Mouse (Mus musculus) cerebellum, adult 2 months (tissue): ENCODE data around the gene Ppp2r3a. TPM values are rescaled to one million over a fixed set of nuclear protein-coding genes. Genes with fewer than 3 reads are reported as not detected.

Source experiments
- DNase-seq, 2 experiments: peaks; one replicate each; pipeline ENCODE4 v3.0.0; 2021
- H3K27ac ChIP-seq: fragments of 200-500 bp; 2 replicates; pipeline ENCODE4 v1.5.1; 2012; ENCODE audit warnings: low read length, control low read depth, inconsistent platforms; ENCODE audit not compliant: insufficient read depth
- H3K27me3 ChIP-seq: fragments of 200-500 bp; 2 replicates; pipeline ENCODE4 v1.6.1; 2012; ENCODE audit warnings: inconsistent platforms, mild to moderate bottlenecking, low read length, moderate library complexity; ENCODE audit not compliant: control insufficient read depth, insufficient read depth
- H3K4me1 ChIP-seq: fragments of 200-500 bp; 2 replicates; pipeline ENCODE4 v1.6.1; 2011; ENCODE audit warnings: low read length; ENCODE audit not compliant: control insufficient read depth, insufficient read depth
- H3K4me3 ChIP-seq: fragments of 200-500 bp; replicated peaks from 2 replicates; pipeline ENCODE3; 2011; ENCODE audit warnings: mild to moderate bottlenecking, low read depth, low read length, control low read depth; ENCODE audit not compliant: insufficient read depth
- CTCF ChIP-seq: fragments of 200-500 bp; IDR thresholded peaks from 2 replicates; pipeline ENCODE4 v1.5.1; 2011; ENCODE audit warnings: low read depth, mild to moderate bottlenecking, control low read depth, low read length, moderate library complexity, borderline replicate concordance; ENCODE audit not compliant: insufficient read depth
- POLR2A ChIP-seq: fragments of 200-500 bp; IDR thresholded peaks from 2 replicates; pipeline ENCODE4 v1.6.1; 2011; ENCODE audit warnings: low read length, control low read depth, borderline replicate concordance; ENCODE audit not compliant: insufficient read depth
- WGBS: fragments of 180-500 bp; shearing (Covaris S2); methylation state at CpG from one replicate; pipeline ENCODE4 v1.1.7; 2018; 5-methylcytosine and 5-hydroxymethylcytosine counted together
- polyA plus RNA-seq: library from polyadenylated mRNA; depleted of rRNA; stranded (reverse); fragments of >200 nt; gene quantifications from 2 replicates; pipeline ENCODE4 v1.2.3, GENCODE M21; 2012

Ppp2r3a gene
- polyA plus RNA-seq, 1 experiment = 18.8 TPM

DNA sequence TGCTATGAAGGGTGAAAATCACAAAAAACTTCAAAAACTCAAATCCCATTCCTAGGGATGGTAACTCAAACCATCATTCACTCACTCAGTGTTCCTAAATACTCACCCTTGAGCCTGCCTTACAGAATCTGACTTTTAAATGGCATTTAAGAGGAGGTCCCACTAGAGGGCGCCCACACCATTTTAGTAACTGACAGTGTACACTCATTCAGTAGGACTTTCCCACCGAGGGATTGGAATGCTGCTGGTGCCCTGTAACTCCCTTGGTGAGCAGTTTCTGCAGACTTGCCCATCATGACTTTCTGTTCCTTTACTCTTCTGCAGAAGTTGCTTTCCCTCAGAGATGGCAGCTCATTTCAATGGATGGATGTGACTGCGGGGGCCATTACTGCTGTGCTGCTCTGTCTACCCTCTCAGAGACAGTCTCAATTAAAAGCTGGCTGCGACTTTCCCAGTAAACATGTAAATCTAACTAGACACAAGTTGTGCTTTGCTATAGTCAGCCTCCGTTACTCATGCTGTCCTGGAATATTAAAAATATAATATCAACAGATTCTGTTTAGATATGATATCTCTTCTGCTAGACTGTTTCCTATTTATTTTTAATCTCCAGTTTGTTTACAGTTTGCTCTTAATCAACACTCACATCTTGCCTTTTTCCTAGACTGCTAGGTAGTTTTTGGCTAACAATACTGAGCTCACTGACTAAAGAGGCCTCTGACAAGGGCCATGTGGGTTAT is 69.5 kb downstream of the Ppp2r3a start:
- peak; percentile 68 to 77 for DNase-seq
- Histone ChIP-seq H3K27me3 (no peaks in the 10 kb centered on the region), H3K4me1 (peaks cover 3% of the 10 kb centered on the region; the same call in 1 of the 2 replicates), H3K4me3 (no peak overlapping the region), H3K27ac (no peak overlapping the region)
- TF ChIP-seq CTCF = peak; percentile 52; the same call in 1 of the 2 replicates
- no peak for TF ChIP-seq POLR2A
- WGBS = 36% methylated on average over 5 of the region's 5 CpGs

DNA sequence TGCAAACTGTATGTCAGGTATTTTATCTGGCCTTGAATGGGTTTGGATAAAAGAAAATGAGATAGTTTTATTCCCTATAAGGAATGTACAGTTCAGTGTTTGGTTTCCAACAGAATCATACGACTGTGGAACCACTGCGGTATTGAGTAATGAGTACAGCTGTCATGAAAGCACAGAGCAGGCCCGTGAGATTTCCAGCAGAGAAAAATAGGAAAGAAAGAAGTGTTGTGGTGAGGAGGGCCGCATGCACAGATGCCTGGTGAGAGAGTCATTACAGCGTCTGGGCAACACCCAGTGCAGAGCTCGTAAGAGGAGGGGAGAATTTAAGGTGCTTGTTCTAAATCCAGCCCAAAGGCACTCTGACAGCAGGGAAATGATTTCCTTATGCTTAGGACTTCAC is 70.3 kb downstream of the Ppp2r3a start:
- no peak overlapping the region for H3K27ac ChIP-seq
- H3K4me3 ChIP-seq = no peak overlapping the region
- no peaks in the 10 kb centered on the region for H3K27me3 ChIP-seq
- H3K4me1 ChIP-seq = peaks cover 3% of the 10 kb centered on the region; the same call in 1 of the 2 replicates
- no peak for TF ChIP-seq POLR2A
- no peak for TF ChIP-seq CTCF
- 77% methylated on average over 6 of the region's 6 CpGs for WGBS
- DNase-seq = no peak

DNA sequence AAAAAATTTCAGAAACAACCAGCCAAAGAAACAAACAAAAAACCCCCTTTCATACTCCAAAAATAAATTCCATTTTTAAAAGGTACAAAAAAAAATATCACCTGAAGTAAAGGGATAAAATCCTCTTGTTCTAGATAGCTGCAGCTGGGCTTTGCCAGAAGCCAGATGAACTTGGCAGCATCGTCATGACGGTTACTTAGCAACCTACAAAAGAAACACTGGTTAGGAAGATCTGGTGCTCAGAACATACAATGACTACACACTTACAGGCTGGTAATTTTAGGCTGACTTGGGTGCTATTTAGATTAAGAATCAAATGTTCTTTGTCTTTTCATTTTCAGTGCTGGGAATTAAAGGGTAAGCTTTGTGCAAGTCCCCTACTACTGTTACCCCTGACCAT is 71.4 kb downstream of the Ppp2r3a start:
- TF ChIP-seq POLR2A = no peak
- no peak for TF ChIP-seq CTCF
- no peak for DNase-seq
- 44% methylated on average over 2 of the region's 2 CpGs for WGBS
- Histone ChIP-seq H3K4me3 (no peak overlapping the region), H3K27me3 (no peaks in the 10 kb centered on the region), H3K4me1 (peaks cover 3% of the 10 kb centered on the region; the same call in 1 of the 2 replicates), H3K27ac (no peak overlapping the region)

DNA sequence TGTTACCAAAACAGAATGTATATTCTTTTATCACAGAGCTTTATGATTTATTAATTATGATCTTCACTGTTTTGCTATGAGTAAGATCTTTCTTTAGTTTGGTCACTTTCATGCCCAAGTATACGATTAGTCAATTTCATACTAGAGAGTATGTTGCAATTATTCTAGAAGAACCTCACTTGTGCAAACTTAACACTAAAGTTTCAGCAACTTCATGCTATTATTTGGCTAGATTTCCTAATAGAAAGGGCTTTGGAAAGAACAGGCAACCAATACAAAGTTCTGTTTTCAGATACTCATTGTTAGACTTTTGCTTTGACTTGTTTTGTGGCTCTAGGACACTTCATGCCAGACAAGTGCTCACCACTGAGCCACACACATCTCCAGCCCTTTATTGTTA is 91.0 kb downstream of the Ppp2r3a start:
- H3K4me1 ChIP-seq = peaks cover 2% of the 10 kb centered on the region; the same call in 1 of the 2 replicates
- H3K27me3 ChIP-seq = no peaks in the 10 kb centered on the region
- H3K4me3 ChIP-seq = no peak overlapping the region
- no peak for TF ChIP-seq CTCF
- TF ChIP-seq POLR2A = no peak
- no peak overlapping the region for H3K27ac ChIP-seq
- no peak for DNase-seq
- WGBS = 84% methylated on average over 1 of the region's 1 CpGs

DNA sequence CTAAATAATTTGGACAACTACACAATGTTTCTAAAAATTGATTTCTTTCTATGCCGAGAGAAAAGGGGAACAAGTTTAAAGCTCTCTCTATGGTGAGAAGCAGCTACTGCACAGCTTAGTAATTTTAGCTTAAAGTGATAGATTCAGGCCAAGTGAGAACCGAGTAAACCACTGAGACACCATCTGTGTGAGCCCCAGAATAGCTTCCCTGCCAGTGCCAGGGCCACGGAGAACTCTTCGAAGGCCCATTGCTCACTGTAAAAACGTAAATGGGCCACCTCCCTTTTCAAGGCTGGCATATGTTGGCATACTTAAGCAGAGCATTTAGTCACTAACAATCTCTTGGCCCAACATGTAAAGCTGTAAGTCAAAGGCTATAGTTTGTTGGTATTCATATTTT is 91.5 kb downstream of the Ppp2r3a start:
- Histone ChIP-seq H3K4me1 (peaks cover 2% of the 10 kb centered on the region; the same call in 1 of the 2 replicates), H3K27me3 (no peaks in the 10 kb centered on the region), H3K27ac (no peak overlapping the region; the same call in 1 of the 2 replicates), H3K4me3 (no peak overlapping the region)
- WGBS = 7% methylated on average over 5 of the region's 5 CpGs
- no peak for TF ChIP-seq CTCF
- TF ChIP-seq POLR2A = no peak
- peak; percentile 76 to 94 for DNase-seq

DNA sequence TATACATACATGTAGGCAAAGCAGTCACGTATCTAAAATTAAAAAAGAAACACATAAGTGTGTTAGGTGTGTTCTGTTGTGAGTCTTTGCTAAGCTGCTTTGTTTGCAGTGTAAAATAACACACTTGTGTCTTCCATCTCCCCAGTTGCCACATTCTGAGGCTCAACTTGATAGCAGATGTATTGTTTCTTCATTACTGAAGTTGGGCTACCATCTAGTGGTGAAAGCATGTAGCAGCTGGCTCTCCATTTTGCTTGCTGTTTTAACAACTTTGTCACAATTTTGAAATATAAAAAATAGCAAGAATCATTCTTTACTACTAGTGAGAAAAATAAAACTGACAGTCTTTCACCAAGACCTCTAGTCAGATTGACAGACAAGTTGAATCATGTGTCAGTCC is 92.2 kb downstream of the Ppp2r3a start:
- H3K27me3 ChIP-seq = no peaks in the 10 kb centered on the region
- no peak for TF ChIP-seq POLR2A
- TF ChIP-seq CTCF = peak; percentile 48; the same call in 1 of the 2 replicates
- 90% methylated on average over 1 of the region's 1 CpGs for WGBS
- peaks cover 2% of the 10 kb centered on the region; the same call in 1 of the 2 replicates for H3K4me1 ChIP-seq
- no peak overlapping the region for H3K27ac ChIP-seq
- H3K4me3 ChIP-seq = no peak overlapping the region
- DNase-seq = peak; percentile 37 to 72

DNA sequence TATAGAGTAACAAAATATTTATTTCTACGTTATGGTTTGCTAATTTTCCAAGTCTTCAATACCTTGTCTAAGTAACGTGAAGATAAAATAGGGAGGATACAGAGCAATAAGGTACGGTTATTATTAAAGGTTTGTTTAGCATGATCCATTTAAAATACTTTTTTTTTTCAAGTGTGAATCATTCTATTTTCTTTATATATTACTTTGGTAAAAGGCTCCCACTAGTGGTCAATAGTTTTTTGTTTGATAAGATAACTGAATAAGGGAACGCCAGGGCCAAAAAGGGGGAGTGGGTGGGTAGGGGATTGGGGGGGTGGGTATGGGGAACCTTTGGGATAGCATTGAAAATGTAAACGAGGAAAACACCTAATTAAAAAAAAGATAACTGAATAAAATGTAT is 98.7 kb downstream of the Ppp2r3a start:
- no peak overlapping the region for H3K4me3 ChIP-seq
- no peaks in the 10 kb centered on the region for H3K27me3 ChIP-seq
- no peaks in the 10 kb centered on the region for H3K4me1 ChIP-seq
- TF ChIP-seq CTCF (no peak), POLR2A (no peak)
- DNase-seq = no peak
- H3K27ac ChIP-seq = no peak overlapping the region
- 77% methylated on average over 5 of the region's 5 CpGs for WGBS

DNA sequence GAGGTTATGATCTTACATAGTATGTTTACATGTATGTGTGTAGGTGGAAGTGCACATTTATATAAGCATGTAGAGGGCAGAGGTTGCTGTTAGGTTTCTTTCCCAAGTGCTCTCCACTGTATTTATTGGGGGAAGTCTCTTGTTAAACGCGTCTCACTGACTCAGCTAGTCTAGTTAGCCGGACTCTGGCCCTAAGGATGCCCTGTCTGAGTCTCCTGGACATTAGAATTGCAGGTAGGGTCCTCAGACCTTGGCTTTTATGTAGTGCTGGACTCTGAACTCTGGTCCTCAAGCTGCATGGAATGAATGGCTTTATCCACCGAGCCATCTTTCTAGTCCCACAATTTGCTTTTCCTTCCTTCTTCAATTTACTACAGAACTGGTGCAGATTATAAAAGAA is 108.0 kb downstream of the Ppp2r3a start:
- H3K4me1 ChIP-seq = no peaks in the 10 kb centered on the region
- no peak overlapping the region for H3K27ac ChIP-seq
- DNase-seq = no peak
- no peak overlapping the region for H3K4me3 ChIP-seq
- WGBS = 93% methylated on average over 4 of the region's 4 CpGs
- TF ChIP-seq CTCF = no peak
- TF ChIP-seq POLR2A = no peak
- no peaks in the 10 kb centered on the region for H3K27me3 ChIP-seq
